Mouse (Mus musculus) lung, postnatal 10 days (tissue): ENCODE data around the gene Cfap43.

Source experiments
- DNase-seq: peaks from one replicate; pipeline ENCODE4 v3.0.0; 2021

Gene Cfap43

DNA sequence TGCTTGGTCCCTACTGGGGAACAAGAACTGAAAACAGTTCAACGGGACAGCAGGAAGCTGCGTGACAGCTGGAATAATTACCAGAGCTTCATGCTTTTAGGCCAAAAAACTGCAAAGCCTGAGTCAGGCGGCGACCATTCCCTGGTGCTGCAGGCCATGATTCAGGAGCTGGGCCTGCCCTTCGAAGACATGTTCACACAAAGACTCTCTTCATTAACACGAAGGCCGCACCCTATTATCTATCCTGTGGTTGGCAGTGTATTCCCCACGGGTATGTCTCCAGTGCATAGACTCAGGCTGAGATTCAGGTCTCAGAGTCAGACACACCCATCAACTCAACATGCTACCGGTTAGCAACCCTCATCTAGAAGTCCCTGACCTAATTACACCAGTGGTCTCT, 220.8 kb downstream of the Cfap43 start:
- DNase-seq = no peak

DNA sequence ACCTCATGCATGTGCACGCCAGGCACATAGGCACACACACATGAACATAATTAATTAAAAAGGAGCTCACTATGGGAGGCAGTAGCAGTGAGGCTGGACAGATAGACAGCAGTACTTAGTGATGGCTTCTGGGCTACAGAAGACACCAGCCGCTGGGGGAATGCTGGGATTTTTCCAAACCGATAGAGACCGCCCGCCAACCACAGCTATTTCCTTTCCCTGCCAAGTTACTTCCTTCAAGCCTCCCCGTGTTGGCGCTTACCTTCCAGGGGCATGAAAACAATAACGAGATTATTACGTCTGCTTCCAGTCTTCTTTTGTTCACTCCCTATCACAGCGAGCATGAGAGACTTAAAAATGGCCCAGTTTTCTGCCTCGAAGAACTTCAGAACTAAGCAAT, 222.0 kb downstream of the Cfap43 start:
- no peak for DNase-seq

DNA sequence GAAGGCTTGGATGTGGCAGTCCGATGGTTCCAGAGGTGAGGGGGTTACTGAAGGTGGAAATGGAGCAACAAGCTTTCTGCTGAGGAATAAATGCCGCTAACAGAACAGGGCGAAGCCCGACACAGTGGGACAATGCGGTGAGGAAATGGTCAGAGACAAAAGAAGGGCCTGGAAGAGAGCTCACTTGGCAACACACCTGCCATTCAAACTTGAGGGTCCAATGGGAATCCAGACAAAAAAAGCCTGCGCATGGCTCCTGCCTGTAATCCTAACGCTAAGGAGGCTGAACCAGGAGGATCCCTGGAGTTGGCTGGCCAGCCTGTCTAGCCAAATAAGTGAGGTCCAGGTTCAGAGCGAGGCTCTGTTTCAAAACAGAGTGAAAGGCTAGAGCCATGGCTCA, 222.7 kb downstream of the Cfap43 start:
- DNase-seq = no peak

DNA sequence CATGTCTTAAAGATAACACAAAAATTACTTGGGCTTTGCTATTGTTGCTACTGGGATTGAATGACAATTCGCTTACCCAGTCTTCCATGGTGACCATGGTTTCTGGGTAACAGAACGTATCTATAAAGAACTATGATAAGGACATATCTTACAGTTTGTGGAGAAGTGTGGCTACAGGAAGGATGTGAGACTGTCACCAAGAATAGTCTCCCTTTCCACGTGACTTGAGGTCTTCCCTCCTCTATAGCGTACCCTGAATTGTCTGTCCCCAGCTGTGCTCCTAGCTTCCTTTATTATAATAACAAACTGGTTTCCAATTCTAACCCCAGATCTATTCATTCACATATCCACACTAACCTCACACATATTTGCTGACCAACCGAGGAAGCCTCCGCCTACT, 223.4 kb downstream of the Cfap43 start:
- DNase-seq = no peak

DNA sequence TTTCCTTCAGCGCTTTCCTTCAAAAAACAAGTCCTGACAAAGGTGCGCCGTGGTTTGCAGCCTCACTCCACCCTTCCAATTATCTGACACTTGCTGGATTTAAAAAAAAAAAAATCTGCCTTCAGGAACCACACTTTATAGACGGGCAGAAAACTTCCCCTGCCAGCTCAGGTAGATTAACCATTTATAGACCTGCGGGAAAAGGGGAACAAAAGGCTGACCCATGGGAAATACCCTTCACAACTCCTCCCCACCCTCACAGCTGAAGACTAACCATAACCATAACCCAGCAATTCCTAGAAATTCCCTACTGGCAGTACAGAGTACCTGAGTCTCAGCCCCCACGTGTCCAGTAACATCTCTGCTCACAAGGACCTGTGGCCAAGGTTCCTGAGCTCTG, 227.1 kb downstream of the Cfap43 start, which contains the start of gene Col17a1:
Gene Col17a1, minus strand, starts transcription at position 101 of the 400 bp plus-strand sequence.
- DNase-seq = no peak

DNA sequence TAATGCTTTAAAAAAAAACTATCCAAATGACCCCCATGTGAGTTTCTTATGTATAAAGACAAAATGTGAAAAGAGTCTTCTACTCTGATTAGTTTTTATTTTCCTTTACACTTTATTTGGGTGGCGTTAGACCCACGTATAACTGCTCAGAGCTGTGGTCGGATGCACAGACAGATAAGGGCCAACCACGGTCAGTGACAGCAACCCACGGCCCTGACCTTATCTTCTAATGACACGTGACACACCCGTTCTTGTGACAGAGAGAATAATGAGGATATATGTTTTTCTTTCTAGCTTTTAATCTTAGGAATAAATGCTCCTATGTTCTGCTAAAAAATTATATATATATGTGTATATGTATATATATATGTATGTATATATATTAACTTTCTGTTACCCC, 229.5 kb downstream of the Cfap43 start:
- DNase-seq = no peak
